Mouse (Mus musculus): ENCODE data around the gene Syn1.

DNA sequence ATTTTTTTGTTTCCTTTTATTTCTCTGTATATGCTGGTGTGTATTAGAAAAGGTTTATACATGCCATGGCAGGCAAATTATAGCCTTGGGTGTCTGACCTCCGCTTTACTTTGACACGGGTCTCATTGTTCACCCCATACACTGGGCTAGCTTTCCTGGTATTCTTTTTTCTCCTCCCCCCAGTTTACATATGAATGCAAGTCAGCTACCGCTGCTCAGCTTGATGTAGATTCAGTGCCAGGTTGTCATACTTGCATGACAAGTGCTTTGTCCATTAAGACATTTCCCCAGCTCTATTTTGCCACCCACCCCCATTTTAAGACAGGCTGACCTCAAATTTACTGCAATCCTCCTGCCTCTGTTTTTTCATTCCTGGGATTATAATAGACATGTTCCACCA lies 45.6 kb downstream of the Syn1 start:
- TF ChIP-seq CTCF (IDR thresholded peaks at IDR 0.05; ENCODE audit: control insufficient read depth, insufficient read depth, insufficient replicate concordance, low read depth, low read length): no peak
- no peak for TF ChIP-seq POLR2A (IDR thresholded peaks at IDR 0.05; ENCODE audit: control insufficient read depth, low read depth, low read length)
